Mouse (Mus musculus) lung, postnatal 25 days (tissue): Measurements from ENCODE around the gene Gm4778.
"Not testable (repeated sequence)": the region's sequence is repeated elsewhere in the genome, so short reads cannot be mapped to it uniquely, and the experiment has no call there.

ENCODE experiments used
- DNase-seq: peaks from one replicate; pipeline ENCODE4 v3.0.0; 2022; ENCODE audit warnings: low spot score

Gm4778 gene

DNA sequence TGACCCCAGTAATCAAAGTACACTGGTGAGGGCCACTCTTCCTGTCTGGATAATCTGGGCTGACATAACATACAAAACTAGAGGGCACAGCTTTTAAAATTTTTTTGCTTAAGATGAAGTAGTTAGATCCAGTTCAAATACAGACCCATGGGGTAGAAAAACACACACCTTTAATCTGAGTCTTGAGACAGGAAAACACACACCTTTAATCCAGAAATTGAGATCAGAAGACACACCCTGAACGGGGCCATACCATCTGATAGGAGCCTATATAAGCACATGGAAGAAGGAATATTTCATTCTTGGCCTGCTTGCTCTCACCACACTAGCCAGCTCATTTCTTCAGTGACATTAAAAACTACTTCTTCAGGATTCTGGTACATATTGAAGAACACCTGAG, at the start of gene Gm4778:
Gene Gm4778, plus strand, starts transcription at position 301 of the 400 bp plus-strand sequence.
- DNase-seq: not testable (repeated sequence)

DNA sequence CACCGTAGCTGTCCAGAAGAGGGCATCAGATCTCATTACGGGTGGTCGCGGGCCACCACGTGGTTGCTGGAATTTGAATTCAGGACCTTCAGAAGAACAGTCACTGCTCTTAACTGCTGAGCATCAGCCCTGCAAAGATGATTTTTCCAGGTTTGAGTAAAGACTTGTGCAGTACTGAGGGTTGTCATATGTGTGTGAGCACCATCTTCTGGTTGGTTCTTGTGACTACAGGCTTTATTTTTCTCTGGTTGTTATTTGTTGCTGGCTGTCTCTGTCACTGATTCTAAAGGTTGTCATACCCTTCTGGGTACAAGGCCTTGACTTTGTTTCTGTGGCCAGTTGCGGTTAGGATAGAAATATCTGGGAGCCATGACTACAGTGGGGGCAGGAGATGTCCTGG, 3.2 kb upstream of the Gm4778 start:
- no peak for DNase-seq

DNA sequence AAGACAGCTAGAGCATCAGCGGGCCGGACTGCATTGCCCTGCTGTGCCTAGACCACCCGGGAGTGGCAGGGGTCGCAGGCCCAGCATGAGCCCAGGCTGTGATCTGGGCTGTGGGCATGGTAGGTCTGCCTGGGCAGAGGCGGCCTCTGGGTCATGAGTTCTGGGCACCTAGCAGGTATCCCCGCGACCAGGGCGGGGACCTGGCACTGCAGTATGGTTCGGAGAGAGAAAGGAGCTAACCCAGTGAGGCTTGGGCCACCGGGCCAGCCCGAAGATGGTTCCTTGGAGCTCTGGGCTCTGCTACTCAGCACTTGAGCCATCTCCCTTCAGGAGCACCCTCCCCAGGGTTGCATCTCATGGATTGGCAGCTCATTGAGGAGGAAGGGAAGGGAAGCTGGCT, 12.2 kb downstream of the Gm4778 start:
- DNase-seq: no peak

DNA sequence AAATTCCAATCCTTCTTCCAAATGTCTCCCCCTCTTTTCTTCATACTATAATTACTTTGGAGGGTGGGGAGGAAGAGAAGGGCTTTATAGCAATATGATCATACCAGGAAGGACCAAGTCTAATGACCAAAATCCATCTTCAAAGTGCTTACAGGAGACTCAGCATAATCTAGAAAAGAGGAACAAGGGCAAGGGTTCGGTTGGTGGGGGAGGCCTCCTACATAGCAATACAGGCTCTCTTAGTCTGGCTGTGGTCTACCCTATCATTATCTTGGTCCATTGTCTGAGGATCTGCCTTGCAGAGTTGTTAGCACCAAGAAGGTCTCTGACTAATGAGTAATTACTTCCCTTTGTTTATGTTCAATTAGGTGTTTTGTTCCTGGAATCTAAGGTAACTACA, 41.6 kb downstream of the Gm4778 start:
- DNase-seq: no peak

DNA sequence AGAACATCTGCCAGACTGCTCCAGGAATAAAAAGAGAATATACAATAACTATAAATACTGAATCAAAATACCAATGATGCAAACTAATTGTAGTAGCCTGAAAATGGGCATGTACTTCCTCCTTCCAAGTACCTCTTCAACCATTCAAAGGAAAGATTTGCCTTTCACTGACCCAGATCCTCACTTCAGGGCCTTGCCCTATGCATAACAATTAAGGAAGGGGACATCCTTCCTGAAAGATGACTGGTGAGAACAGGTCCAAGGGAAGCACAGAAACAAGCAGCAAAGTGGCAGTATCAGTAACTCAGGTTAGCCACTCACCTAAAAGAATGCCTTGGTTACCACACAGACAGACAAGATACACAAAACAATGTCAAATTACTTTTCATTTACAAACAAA, 43.1 kb downstream of the Gm4778 start:
- DNase-seq: no peak

DNA sequence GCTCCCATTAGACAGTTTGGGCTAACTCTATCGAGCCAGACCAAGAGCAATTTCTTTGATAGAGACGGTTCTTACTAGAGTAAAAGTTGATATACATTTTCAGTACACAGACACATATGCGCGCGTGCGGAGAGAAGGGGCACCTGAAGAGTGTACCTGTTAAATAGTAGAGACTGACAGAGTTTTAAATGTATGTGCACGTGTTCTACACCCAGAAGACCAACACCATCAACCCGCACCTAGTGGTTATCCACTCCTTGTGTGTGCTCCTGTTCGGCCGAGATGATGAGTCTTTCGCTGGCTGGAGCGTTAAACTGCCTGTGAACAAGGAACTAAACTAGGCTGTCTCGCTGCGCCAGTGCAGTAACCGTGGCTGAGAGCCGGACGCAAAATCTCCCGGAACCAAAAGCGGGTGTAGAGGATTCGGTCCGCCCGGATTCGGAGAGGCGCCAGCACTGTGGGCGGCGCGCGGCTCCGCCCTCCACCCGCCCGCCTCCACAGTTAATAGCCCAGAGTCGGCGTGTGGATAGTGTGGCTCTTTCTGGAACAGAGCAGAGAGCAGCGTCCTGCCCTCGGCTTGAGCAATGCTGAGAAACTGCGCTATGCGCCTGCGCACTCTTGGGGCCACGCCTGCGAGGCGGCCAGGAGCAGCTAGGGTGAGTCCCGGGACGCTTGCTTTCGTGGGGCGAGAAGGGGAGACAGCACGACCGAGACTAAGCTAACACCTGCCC, 46.0 kb downstream of the Gm4778 start, which contains the start of gene Them4:
Gene Them4, plus strand, starts transcription at position 457 of the 731 bp plus-strand sequence.
- peak; percentile 96 for DNase-seq

DNA sequence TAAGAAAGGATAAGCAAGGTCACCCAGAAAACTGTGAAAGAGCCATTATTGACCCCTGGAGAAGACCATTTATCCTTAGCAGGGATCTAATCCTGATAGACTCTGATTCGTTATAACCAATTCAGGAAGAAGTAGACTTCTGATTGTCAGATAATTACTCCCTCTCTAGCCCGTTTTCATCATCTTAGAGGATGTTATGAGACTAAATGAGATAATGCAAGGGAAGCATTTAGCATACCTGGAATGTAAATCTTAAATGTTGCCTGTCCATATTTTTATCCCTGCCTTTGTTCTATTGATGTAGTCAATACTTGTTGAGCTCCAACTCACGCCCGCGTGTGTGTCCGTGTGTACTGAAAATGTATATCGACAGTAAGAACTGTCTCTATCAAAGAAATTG, 46.7 kb downstream of the Gm4778 start:
- no peak for DNase-seq

DNA sequence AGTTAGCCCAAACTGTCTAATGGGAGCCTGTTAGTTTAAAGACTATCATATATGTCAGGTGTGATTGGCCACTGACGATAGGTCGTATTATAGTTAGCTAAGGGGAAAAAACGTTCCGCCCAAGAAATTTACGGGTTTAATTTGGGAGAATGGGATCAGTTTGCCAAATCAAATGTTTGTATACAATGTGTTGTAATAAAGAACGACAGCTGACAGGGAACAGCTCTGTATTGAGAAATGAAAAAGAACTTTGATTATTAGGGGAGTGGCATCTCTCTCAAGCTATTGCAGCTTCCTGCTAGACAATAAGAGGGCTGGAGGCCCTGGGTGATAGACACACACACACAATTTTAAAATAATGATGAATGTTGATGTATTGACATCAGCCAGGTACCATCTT, 47.1 kb downstream of the Gm4778 start:
- no peak for DNase-seq

DNA sequence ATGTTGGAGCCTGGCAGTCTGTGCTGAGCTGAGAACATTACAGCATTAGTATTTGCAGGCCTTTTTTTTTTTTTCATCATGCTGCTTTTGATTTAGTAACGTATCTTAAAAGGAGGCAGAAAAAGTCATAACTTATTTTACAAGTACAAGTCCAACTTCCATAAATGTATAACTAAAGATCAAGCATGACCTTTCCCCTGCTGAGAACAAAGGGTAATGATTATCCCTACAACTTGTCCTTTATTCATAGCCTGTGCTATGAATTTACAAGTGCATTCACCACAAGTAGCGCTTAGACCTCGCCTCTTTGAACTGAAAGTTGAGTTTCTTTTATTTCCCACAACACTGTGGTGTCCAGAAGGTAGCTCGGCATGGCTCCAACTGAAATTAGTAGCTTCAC, 47.5 kb downstream of the Gm4778 start:
- DNase-seq: no peak
